Mouse (Mus musculus): ENCODE measurements around the gene Dmap1. TPM values are rescaled to one million over a fixed set of nuclear protein-coding genes. Genes with fewer than 3 reads are reported as not detected.

Gene Dmap1
- 15.8 and 17.1 TPM in 2 replicates for polyA plus RNA-seq (2015; fragmentation: Nextera tagmentation; extraction: Ambion mirVana)

DNA sequence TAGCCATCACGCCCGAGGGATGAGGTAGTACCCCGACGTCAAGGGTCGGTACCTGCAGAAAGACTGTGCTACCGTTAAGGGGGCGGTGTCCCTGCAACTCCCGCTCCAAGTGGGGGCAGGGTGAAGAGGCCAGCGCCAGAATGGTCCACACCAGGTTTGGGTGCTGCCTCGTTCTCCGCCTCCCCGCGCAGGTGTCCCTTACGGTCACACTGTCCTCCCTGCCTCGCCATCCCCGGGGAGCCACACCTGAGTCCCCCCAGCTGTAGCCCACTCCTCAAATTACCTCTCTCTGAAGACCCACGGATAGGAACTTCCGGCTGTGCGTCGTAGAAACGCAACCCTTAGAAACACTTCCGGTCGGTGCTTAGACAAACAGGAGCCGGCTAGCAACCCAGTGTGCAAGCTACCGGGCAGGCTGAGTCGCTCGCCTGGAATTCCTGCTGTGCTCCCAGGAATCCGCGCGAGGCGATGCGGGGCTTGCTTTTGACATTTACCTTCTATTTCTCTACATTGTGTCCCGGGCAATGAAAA is at the start of gene Dmap1:
TSS of gene Dmap1 (minus strand) at position 343 of the 531 bp plus-strand sequence.
- H3K4me3 ChIP-seq (ENCODE audit: low read depth, low read length) = peak within 1 kb of the TSS; percentile 84
- H3K36me3 ChIP-seq (ENCODE audit: control insufficient read depth, insufficient read depth) = no peaks in the 10 kb centered on the region; the same call in 1 of the 2 replicates
- H3K4me1 ChIP-seq (ENCODE audit: control insufficient read depth, low read depth, low read length) = peaks cover 7% of the 10 kb centered on the region
- ATAC-seq (ENCODE audit: low read depth) = peak; percentile 85
- H3K27me3 ChIP-seq (ENCODE audit: control insufficient read depth, insufficient read depth, low read depth, low read length) = no peaks in the 10 kb centered on the region
- WGBS (ENCODE audit: insufficient replicate concordance) = 0% methylated on average over 33 of the region's 33 CpGs
- H3K9me3 ChIP-seq (replicated peaks; ENCODE audit: control insufficient read depth, low read length) = no peaks in the 10 kb centered on the region
- H3K9ac ChIP-seq (ENCODE audit: low read depth, low read length) = peak within 1 kb of the TSS; percentile 88
- H3K27ac ChIP-seq (ENCODE audit: low read length) = peak within 1 kb of the TSS; percentile 37
- H3K4me2 ChIP-seq (ENCODE audit: low read depth, low read length) = peak within 1 kb of the TSS; percentile 77

DNA sequence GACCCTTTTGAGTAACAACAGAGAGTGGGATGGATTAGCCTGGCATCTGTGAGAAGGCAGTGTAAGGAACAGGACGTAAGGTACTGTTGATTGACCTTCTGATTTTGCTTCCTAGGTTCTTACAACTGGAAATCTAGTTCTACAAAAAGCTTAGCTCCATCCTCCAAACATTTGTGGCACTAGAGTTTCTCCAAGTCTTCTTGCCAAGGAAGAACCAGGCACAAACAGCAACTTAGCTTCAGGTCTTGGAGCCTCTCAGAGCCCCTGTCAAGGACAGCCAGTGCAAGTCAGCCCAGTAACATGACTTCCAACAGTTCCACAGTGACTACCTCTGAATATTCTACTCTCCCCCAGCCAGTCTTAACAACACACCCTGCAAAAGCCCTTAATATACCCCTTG is 42.0 kb upstream of the Dmap1 start, which contains the start of gene Gm12845:
TSS of gene Gm12845 (plus strand) at position 301 of the 400 bp plus-strand sequence.
- no peaks in the 10 kb centered on the region for H3K27me3 ChIP-seq (ENCODE audit: control insufficient read depth, insufficient read depth, low read depth, low read length)
- H3K27ac ChIP-seq (ENCODE audit: low read length) = no peak within 1 kb of the TSS
- H3K36me3 ChIP-seq (ENCODE audit: control insufficient read depth, insufficient read depth) = no peaks in the 10 kb centered on the region
- H3K4me3 ChIP-seq (ENCODE audit: low read depth, low read length) = no peak within 1 kb of the TSS
- H3K4me2 ChIP-seq (ENCODE audit: low read depth, low read length) = no peak within 1 kb of the TSS
- H3K9me3 ChIP-seq (replicated peaks; ENCODE audit: control insufficient read depth, low read length) = no peaks in the 10 kb centered on the region
- H3K4me1 ChIP-seq (ENCODE audit: control insufficient read depth, low read depth, low read length) = no peaks in the 10 kb centered on the region
- 53% methylated on average over 1 of the region's 1 CpGs for WGBS (ENCODE audit: insufficient replicate concordance)
- no peak within 1 kb of the TSS for H3K9ac ChIP-seq (ENCODE audit: low read depth, low read length)
- no peak for ATAC-seq (ENCODE audit: low read depth)

DNA sequence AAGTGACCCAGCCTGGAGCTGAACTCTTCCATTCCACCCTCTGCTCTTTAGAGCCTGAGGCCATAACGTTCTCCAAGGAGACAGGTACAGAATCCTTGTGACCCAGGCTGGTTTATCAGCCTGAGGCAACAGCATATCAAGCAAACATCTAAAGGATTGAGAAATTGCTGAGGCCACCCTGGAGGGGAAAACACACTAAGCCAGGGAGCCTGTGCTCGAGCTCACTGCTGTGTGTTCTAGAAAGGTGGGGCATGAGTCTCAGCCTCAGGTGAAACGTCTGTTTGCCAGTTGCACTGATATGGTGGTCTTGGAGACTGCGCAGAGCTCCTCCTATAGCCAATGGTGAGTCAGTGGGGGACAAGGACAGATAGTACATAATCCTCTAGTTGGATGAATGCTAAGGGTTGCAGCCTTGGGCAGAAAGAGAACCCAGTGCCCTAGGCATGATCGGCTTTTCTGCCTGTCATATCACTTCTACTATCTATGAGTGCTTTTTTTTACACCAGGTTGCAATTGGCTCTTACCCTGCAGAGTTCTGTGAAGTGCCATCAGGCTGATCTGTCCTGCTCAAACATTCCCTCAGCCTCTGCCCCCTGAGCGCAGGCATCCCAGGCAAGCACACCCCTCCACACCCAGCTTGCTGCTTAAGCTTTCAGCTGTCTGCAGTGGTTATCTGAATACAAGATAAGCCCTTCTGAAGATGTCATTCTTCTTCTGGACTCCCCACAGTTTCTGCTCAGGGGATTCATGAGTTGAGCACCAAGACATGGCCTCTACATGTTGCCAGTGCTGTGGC is 31.4 kb upstream of the Dmap1 start:
- H3K36me3 ChIP-seq (ENCODE audit: control insufficient read depth, insufficient read depth) = no peaks in the 10 kb centered on the region
- H3K9ac ChIP-seq (ENCODE audit: low read depth, low read length) = no peak overlapping the region
- H3K4me3 ChIP-seq (ENCODE audit: low read depth, low read length) = no peak overlapping the region
- H3K27ac ChIP-seq (ENCODE audit: low read length) = no peak overlapping the region
- H3K27me3 ChIP-seq (ENCODE audit: control insufficient read depth, insufficient read depth, low read depth, low read length) = no peaks in the 10 kb centered on the region
- ATAC-seq (ENCODE audit: low read depth) = no peak
- no peaks in the 10 kb centered on the region for H3K4me1 ChIP-seq (ENCODE audit: control insufficient read depth, low read depth, low read length)
- H3K9me3 ChIP-seq (replicated peaks; ENCODE audit: control insufficient read depth, low read length) = no peaks in the 10 kb centered on the region
- H3K4me2 ChIP-seq (ENCODE audit: low read depth, low read length) = no peak overlapping the region
- 50% methylated on average over 6 of the region's 6 CpGs for WGBS (ENCODE audit: insufficient replicate concordance)

DNA sequence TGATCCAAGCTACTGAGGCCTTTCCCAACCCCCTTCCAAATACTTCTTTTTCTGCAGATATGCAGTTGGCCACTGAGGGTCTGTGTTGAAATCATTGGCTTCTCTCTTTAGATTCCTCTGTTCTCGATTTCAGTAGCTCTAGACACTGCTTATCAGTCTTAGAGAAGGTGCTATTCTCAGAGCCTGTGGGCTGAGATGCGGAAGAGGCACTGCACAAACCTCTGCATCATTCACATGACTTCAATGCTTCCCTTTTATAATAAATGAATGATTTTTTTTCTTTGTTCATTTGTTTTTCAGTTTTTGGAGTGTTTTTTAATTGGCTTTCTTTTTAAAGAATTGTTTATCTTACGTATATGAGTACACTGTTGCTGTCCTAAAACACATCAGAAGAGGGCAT is 30.2 kb upstream of the Dmap1 start:
- no peaks in the 10 kb centered on the region for H3K36me3 ChIP-seq (ENCODE audit: control insufficient read depth, insufficient read depth)
- H3K4me2 ChIP-seq (ENCODE audit: low read depth, low read length) = no peak overlapping the region
- ATAC-seq (ENCODE audit: low read depth) = no peak
- no peaks in the 10 kb centered on the region for H3K27me3 ChIP-seq (ENCODE audit: control insufficient read depth, insufficient read depth, low read depth, low read length)
- no peak overlapping the region for H3K4me3 ChIP-seq (ENCODE audit: low read depth, low read length)
- no peak overlapping the region for H3K27ac ChIP-seq (ENCODE audit: low read length)
- 58% methylated on average over 3 of the region's 3 CpGs for WGBS (ENCODE audit: insufficient replicate concordance)
- no peak overlapping the region for H3K9ac ChIP-seq (ENCODE audit: low read depth, low read length)
- no peaks in the 10 kb centered on the region for H3K9me3 ChIP-seq (replicated peaks; ENCODE audit: control insufficient read depth, low read length)
- H3K4me1 ChIP-seq (ENCODE audit: control insufficient read depth, low read depth, low read length) = no peaks in the 10 kb centered on the region

DNA sequence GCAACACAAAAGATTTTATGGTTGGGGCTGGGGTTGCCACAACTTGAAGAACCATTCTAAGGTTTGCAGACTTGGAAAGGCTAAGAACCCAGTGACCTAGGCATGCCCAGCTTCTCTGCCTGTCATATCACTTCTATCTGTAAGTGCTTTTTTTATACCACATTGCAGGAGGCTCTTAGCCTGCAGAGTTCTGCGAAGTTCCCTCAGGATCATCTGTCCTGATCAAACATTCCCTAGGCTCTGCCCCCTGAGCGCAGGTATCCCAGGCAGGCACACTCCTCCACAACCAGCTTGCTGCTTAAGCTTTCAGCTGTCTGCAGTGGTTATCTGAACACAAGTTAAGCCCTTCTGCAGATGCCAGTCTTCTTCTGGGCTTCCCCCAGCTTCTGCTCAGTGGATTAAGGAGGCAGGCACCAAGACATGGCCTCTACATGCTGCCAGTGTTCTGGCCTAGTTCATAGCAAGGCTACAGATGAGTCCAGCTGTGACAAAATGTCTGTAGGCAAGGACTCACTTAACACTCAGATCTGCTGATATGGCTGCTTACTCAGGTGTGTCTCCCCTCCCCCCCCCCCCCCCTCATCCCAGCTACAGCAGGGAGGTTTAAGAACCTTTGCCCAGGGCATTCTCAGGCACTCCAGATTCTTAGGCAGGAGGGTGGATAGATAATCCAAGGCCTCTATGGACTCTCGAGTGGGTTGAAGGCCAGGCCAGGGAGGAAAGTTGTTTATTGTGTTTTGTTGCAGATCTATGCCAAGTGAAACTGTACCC is 26.9 kb upstream of the Dmap1 start:
- no peak for ATAC-seq (ENCODE audit: low read depth)
- Histone ChIP-seq H3K4me3 (ENCODE audit: low read depth, low read length) (no peak overlapping the region), H3K27ac (ENCODE audit: low read length) (no peak overlapping the region), H3K9me3 (replicated peaks; ENCODE audit: control insufficient read depth, low read length) (no peaks in the 10 kb centered on the region), H3K9ac (ENCODE audit: low read depth, low read length) (no peak overlapping the region), H3K27me3 (ENCODE audit: control insufficient read depth, insufficient read depth, low read depth, low read length) (no peaks in the 10 kb centered on the region), H3K4me1 (ENCODE audit: control insufficient read depth, low read depth, low read length) (no peaks in the 10 kb centered on the region), H3K36me3 (ENCODE audit: control insufficient read depth, insufficient read depth) (no peaks in the 10 kb centered on the region), H3K4me2 (ENCODE audit: low read depth, low read length) (no peak overlapping the region)
- WGBS (ENCODE audit: insufficient replicate concordance) = 50% methylated on average over 3 of the region's 3 CpGs

DNA sequence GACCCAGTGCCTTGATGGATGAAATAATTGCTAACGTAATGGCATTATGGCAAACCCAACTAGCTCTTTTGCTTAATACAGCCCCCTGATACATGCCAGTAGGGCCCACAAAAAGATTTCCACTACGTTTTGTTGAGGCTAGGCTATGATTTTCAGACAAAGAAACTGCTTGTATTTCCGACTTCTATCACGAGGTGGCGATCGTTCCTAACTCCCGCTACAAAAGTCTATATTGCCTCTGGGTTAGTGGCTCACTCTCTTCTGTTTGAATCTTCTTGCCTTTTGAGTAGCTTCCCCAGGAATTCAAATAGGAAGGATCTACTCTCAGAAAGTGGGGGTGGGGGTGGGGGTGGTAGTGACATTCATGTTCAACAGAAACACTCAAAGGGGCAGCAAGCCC is 23.3 kb upstream of the Dmap1 start:
- Histone ChIP-seq H3K27ac (ENCODE audit: low read length) (no peak overlapping the region), H3K4me1 (ENCODE audit: control insufficient read depth, low read depth, low read length) (no peaks in the 10 kb centered on the region), H3K9me3 (replicated peaks; ENCODE audit: control insufficient read depth, low read length) (no peaks in the 10 kb centered on the region), H3K4me2 (ENCODE audit: low read depth, low read length) (no peak overlapping the region), H3K36me3 (ENCODE audit: control insufficient read depth, insufficient read depth) (no peaks in the 10 kb centered on the region), H3K27me3 (ENCODE audit: control insufficient read depth, insufficient read depth, low read depth, low read length) (no peaks in the 10 kb centered on the region), H3K4me3 (ENCODE audit: low read depth, low read length) (no peak overlapping the region), H3K9ac (ENCODE audit: low read depth, low read length) (no peak overlapping the region)
- WGBS (ENCODE audit: insufficient replicate concordance) = 3% methylated on average over 7 of the region's 7 CpGs
- ATAC-seq (ENCODE audit: low read depth) = no peak

DNA sequence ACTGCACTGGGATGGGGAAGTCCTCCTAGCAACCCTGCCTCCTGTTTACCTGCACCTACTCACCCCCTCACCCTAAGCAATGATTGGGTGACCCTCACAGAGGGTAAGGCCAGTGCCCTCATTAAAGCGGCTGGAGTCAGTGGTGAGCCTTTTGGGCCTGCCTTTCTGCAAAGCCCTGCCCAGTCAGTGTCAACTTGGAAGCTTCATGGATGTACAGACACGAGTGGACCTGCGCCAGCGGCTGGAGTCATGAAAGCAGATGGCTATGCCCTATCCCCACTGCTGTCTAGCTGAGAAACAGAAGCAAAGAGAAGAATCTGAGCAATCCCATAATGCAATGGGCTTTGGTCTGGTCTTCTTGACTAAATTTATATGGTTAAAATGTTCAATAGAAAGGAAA is 4.3 kb upstream of the Dmap1 start:
- Histone ChIP-seq H3K4me3 (ENCODE audit: low read depth, low read length) (no peak overlapping the region), H3K9ac (ENCODE audit: low read depth, low read length) (no peak overlapping the region), H3K27me3 (ENCODE audit: control insufficient read depth, insufficient read depth, low read depth, low read length) (no peaks in the 10 kb centered on the region), H3K36me3 (ENCODE audit: control insufficient read depth, insufficient read depth) (no peaks in the 10 kb centered on the region), H3K27ac (ENCODE audit: low read length) (no peak overlapping the region), H3K4me1 (ENCODE audit: control insufficient read depth, low read depth, low read length) (peaks cover 6% of the 10 kb centered on the region), H3K9me3 (replicated peaks; ENCODE audit: control insufficient read depth, low read length) (no peaks in the 10 kb centered on the region), H3K4me2 (ENCODE audit: low read depth, low read length) (no peak overlapping the region)
- 69% methylated on average over 4 of the region's 4 CpGs for WGBS (ENCODE audit: insufficient replicate concordance)
- ATAC-seq (ENCODE audit: low read depth) = no peak

DNA sequence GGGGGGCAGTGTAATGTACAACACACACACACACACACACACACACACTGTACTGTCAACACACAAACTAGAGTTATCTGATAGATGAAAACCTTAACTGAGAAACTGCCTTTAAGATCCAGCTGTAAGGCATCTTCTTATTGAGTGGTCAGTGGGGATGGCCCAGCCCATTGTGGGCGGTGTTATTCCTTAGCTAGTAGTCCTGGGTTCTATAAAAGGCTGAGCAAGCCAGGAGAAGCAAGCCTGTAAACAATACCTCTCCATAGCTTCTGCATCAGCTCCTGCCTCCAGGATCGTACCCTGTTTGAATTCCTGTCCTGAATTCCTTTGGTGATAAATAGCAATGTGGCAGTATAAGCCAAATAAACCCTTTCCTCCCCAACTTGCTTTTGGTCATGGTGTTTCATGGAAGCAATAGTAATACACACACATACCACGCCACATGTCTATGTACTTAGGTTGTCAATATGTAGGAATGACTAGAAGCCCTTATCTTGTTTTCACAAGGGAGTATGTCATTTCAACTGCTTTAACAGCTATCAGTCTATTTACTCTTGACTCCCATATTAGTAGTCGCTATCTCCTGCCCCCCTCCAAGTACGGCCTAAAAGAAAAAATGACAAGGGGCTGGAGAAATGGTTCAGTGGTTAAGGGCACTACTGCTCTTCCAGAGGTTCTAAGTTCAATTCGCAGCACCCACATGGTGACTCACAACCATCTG is 1.1 kb upstream of the Dmap1 start:
- H3K27ac ChIP-seq (ENCODE audit: low read length) = no peak overlapping the region
- no peaks in the 10 kb centered on the region for H3K9me3 ChIP-seq (replicated peaks; ENCODE audit: control insufficient read depth, low read length)
- ATAC-seq (ENCODE audit: low read depth) = no peak
- no peaks in the 10 kb centered on the region for H3K27me3 ChIP-seq (ENCODE audit: control insufficient read depth, insufficient read depth, low read depth, low read length)
- WGBS (ENCODE audit: insufficient replicate concordance) = 51% methylated on average over 6 of the region's 6 CpGs
- H3K9ac ChIP-seq (ENCODE audit: low read depth, low read length) = no peak overlapping the region
- no peak overlapping the region for H3K4me3 ChIP-seq (ENCODE audit: low read depth, low read length)
- no peak overlapping the region for H3K4me2 ChIP-seq (ENCODE audit: low read depth, low read length)
- peaks cover 7% of the 10 kb centered on the region for H3K4me1 ChIP-seq (ENCODE audit: control insufficient read depth, low read depth, low read length)
- no peaks in the 10 kb centered on the region for H3K36me3 ChIP-seq (ENCODE audit: control insufficient read depth, insufficient read depth)

Data from liver, embryonic 16.5 days (tissue).